Mouse (Mus musculus) E14TG2a.4 (cell line): ENCODE measurements around the gene 3110082J24Rik.

ENCODE experiments used
- CTCF ChIP-seq: conservative IDR thresholded peaks from 2 replicates; pipeline ENCODE4 v1.5.1; 2014; ENCODE audit warnings: low read length
- NANOG ChIP-seq: IDR thresholded peaks from 2 replicates; pipeline ENCODE4 v1.6.1; 2014; ENCODE audit warnings: borderline replicate concordance, low read length, mixed read lengths
- POU5F1 ChIP-seq: IDR thresholded peaks from 2 replicates; pipeline ENCODE4 v1.6.1; 2014; ENCODE audit warnings: low read length, borderline replicate concordance

DNA sequence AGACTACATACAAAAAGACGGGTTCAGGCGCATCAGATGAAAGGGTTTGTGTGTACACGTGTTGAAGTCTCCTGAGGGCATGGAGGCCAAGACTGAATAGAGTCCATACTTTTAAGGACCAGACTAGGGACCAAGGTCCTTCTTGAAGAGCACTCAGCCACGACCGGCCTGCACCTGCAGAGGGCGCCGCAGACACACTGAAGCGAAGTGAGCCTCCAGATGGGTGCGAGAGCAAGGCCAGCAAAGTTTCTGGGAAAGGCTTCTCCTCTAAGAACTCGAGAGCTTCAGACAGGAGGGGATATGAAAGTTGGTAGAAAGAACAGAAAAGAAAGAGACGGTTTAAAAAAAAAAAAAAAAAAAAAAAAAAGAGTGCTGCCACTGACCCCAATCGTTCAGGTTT, 1.5 kb downstream of the 3110082J24Rik start:
- TF ChIP-seq CTCF (peak; percentile 66), POU5F1 (no peak), NANOG (no peak)
